Mouse (Mus musculus) 3134 (cell line): Measurements from ENCODE around the gene Apol11b.
A peak's percentile ranks its signal among the peaks of the same experiment; 100 is the strongest.
"Not testable (repeated sequence)": the region's sequence is repeated elsewhere in the genome, so short reads cannot be mapped to it uniquely, and the experiment has no call there.

Source experiments
- DNase-seq: peaks from one replicate; pipeline ENCODE4 v3.0.0-alpha.2; 2011; ENCODE audit warnings: low spot score; ENCODE audit not compliant: insufficient read length; ENCODE audit errors: extremely low read depth

Gene Apol11b

DNA sequence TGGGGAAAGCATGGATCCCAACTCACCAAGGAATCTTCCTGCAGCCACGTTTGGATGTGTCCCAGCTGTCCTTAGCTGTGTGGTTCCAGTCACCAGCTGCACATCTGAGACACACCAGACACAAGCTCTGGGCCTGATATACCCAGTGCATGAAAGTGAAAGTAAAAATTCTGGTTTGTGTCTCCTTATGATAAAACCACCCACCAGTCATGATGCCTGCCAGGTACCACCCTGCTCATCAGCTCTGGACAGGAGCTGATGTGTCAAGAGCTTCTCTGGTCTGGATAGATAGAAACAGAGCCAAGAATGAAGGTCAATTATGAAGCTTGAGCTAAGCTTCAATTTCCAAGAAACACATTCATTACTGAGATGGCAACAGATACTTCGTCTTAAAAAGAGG lies at the start of gene Apol11b:
Apol11b (minus strand) TSS at position 111 of the 400 bp plus-strand sequence.
- DNase-seq = not testable (repeated sequence)

DNA sequence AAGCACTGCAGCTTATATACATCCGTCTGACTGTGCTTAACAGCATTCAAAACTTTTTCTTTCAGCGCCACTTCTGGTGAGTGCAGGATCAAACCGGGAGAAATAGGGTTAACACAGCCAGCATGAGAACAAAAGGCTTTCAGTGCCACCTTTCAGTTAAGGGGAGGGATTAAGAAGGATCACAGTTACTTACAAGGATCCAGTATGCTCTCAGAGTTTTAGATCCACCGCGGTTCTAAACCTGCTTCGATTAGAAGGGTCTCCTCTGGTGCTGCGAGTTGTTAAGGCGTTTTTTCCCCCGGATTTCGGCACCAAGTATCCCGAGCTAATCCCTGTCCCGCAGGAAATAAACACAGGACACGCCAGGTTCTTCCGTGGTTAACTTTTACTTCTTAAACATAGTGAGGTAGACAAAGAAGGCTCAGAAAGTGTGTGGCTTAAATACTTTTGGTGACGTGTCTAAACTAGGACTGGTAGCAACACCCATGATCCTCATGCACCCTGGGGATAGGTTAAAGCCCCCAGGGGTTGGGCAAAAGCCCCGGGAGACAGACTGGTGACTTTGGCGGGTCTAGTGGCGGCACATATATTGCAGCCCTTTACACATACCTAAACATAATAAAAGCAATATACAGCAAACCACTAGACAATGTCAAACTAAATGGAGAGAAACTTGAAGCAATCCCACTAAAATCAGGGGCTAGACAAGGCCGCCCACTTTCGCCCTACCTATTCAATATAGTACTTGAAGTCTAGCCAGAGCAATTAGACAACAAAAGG lies 48.6 kb upstream of the Apol11b start:
- DNase-seq = not testable (repeated sequence)

DNA sequence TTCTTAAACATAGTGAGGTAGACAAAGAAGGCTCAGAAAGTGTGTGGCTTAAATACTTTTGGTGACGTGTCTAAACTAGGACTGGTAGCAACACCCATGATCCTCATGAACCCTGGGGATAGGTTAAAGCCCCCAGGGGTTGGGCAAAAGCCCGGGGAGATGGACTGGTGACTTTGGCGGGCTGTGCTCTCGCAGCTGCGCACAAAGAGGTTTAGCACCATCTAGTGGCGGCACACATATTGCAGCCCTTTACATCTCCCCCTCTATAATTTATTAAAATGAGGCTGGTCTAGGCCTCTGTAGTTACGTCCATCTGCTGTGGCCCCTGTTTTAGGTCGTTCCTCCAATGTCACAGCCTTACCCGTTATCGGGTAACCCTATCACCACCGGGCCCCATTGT lies 40.9 kb upstream of the Apol11b start:
- peak; percentile 9 for DNase-seq

DNA sequence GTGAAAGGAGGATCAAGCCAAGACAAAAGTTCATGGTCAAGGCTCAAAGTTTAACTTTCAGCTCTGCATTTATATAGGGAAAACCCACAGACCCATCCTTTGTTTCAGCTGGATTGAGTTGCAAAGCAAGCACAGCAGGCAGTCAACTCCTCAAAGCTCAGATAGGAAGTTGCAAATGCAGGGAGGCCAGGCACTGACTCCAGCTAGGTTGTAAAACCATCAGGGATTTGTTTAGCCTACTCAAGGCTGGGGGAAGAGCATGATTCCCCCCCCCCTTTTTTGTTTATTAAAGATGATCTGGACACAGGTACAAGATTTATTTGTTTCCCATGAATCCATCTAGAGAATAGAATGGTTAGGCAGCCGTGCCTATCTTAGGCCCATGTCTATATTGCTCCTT lies 31.0 kb upstream of the Apol11b start:
- not testable (repeated sequence) for DNase-seq

DNA sequence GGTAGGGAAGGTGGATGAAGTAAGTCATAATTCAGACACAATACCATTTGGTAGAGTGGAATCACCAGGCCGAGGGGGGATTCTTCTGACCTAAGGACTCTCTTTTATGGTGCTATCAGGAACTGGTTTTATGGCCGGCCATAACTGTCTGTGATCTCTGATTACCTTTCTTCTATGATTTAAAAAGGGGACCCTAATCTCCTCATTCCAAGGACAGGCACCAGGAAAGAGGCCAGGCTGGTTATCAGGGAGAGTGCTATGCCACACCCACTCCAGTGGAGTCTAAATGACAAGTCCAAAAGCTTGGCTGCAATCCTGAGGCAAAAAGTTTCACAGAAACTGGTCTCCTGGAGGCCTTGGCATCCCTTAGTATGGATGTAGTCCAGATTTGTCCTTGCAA lies 18.8 kb upstream of the Apol11b start:
- DNase-seq = not testable (repeated sequence)

DNA sequence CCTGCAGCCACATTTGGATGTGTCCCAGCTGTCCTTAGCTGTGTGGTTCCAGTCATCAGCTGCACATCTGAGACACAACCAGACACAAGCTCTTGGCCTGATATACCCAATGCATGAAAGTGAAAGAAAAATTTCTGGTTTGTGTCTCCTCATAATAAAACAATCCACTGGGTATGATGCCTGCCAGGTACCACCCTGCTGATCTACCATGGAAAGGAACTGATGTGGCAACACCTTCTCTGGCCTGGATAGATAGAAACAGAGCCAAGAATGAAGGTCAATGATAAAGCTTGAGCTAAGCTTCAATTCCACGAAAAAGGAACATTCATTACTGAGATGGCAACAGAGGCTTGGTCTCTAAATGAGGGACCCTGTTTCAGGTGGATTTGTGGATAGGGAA lies 16.7 kb upstream of the Apol11b start:
- DNase-seq = not testable (repeated sequence)

DNA sequence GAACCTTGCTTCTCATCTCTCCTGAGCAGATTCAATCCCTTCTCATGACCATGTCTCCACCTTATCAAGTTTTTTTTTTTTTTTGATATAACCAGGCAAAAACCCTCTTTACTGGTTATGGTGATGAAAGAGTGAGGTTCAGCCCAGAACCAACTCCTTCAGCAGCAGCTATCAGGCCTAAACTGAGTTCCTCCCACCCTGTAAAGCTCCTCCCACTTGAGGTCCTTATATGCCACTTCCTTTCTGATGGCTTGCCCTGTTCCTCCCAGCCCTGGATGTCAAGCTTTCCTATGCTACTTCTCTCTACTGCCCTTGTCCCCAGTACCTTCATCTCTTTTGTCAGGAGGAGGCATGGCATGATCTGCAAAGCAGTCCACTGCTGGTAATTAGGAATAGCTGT lies 8.1 kb upstream of the Apol11b start:
- DNase-seq = not testable (repeated sequence)

DNA sequence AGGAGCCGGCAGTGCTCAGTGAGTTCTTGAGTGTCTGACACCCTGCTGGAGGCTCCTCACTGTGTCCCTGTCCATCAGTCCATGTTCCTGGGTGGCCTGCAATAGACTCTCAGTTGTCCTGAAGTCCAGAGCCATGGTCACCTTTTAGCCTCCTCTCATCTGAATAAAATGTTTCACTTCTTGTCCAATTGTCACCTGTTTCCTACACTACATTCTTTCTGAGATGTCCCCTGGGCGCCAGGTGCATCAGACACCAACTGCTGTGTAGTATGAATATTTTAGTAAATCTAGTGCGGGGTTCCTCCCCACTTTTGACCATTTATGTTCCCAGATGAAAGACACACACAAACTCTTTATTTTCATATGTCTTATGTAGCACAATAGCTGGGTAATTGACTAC lies 13.3 kb downstream of the Apol11b start:
- DNase-seq = not testable (repeated sequence)

DNA sequence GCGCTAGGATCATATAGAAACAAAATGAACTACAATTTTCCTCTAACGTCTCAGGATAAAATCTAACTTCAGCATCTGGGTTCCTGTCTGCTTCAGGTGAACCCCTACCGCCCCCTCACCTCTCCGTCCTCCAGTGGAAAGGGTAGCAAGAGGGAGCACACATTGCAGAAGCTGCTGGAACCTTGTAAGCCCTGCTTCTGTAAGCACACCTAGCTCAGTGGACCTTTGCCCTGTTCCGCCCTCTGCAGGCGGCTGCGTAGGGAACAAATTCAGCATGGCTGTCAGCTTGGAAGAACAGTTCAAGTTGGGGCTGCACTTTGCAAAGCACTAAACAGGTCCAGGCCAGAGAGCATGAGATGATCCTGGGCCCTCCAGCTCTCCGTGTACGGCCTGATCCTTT lies 14.4 kb downstream of the Apol11b start:
- DNase-seq = not testable (repeated sequence)

DNA sequence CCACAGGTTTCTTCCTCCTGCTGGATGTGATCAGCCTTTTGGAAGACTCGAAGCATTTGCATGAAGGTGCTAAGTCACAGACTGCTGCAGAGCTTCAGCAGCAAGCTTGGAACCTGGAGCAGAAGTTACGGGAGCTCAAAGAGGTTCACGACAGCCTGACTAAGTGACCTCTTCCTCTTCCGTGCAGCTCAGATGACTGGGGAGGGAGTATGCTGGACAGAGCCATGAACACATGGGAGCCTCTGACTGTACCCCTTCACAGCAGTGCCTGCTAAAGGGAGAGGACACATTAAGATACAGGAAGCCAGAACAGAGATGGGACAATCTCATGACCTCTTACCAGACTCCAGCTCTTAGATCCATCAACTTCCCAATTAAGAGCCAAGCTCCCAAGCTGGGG lies 16.6 kb downstream of the Apol11b start:
- not testable (repeated sequence) for DNase-seq

DNA sequence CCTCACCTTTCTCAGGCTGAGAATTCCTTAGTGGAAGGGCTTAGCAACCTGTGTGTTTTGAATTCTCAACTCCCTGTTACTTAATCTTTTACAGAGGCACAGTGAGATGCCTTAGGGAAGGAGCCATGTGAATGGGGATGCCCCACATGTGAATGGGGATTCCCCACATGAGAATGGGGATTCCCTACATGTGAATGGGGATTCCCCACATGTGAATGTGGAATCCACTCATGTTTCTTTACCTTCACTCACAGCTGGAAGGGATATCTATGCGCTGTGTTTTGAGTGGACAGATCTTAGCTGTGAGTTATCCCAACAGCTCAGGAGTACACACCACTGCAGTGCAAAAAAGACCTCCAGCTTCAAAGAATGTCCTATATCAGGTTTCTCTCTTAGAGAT lies 18.4 kb downstream of the Apol11b start:
- no peak for DNase-seq

DNA sequence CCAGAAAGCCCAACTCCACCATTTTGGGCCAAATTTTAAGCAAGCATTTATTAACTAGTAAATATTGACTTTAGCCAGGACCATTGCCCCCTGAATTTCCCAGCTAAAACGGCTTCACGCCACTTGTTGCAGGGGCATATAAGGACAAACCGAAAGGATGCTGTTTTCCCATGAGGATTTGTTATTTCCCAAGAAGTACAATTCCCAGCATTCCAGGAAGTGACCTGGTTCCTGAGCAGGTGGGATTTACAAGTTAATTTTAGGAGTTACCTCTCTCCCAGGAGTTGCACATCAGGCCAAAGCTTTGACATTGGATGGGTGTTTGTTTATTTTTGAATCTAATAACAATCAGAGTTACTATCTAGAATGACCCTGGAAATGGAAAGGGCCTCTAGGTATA lies 37.0 kb downstream of the Apol11b start:
- DNase-seq = no peak

DNA sequence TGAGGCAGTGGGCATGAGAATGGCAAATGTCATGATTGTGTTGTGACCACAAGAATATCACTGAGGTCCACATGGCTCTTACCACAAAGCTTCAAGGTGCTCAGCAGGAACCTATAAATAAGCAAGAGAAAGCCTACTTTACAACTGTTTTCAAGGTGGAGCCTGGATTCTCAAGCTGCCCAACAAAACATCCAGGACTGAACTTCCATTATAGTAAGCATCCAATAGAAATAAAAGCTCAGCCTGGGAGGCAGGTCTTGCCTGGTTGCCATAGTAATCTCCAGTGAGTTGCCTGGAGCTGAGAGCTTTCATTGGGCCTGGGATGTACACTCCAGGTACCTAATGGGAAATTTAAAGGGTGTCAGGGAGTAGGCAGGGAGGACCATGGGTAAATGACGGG lies 44.1 kb downstream of the Apol11b start, which contains the start of gene Gm36245:
Gm36245 (plus strand) TSS at position 301 of the 400 bp plus-strand sequence.
- DNase-seq = no peak

DNA sequence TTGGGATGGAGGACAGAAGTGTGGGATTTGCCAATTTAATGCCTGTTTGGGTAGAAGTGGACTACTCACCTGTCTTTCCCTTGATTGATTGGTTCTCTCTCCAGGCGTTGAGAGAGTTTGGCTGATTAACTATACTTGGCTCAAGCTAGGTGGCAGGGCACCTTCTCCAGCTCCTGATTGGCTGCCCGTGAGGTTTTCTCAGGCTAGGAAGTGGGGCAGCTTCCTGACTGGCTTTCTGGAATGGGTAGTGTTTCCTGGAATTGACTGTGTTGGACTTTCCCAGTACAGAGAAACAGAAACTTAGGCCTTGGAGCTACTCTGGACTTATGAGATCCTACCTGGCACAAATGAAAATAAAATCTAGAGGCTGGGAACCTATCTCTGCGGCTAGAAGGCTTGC lies 44.7 kb downstream of the Apol11b start:
- no peak for DNase-seq

DNA sequence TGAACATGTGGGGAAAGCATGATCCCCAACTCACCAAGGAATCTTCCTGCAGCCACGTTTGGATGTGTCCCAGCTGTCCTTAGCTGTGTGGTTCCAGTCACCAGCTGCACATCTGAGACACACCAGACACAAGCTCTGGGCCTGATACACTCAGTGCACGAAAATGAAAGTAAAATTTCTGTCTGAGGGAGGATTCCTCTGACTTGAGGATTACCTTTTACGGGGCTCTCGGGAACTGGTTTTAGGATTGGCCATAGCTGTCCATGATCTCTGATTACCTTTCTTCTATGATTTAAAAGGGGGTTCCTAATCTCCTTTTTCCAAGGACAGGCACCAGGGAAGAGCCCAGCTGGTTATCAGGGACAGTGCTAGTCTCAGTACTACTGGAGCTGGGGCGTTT lies 47.1 kb downstream of the Apol11b start, which contains the start of gene Apol10b:
Apol10b (minus strand) TSS at position 165 of the 400 bp plus-strand sequence.
- no peak for DNase-seq

DNA sequence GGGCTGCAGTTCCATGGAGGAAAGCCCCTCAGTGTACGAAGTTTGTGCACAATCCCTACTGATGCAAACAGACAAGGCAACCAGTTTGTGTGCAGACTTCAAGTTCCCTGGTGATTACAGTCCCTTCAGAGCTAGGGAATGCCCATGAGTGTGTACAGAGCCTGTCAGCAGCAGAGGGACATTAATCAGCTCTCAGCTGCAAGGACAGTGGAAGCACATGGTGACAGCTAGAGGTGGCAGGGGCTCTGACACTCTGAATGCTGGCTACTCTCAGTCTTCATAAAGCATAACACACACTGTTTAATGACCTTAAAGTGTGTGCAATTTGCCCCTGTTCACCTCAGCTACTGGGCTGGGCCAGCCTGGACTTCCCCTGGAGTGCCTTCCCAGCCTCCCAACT lies 49.5 kb downstream of the Apol11b start:
- no peak for DNase-seq

DNA sequence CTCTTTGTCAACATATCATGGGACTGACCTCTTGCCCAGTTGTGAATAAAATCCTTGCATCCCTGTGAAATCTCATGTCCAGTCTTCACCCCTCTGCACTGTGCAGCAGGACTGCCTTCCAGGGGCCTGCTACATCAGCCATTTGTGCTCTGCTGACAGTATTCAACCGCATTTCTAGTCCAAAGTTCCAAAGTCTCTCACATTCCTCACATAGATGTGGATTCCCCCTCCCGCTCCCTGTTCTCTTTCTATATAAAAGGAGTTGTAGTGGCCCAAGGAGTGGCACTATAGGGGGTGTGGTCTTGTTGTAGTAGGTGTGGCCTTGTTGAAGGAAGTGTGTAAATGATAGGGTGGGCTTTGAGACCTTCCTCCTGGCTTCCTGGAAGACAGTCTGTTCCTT lies 52.2 kb downstream of the Apol11b start:
- DNase-seq = no peak

DNA sequence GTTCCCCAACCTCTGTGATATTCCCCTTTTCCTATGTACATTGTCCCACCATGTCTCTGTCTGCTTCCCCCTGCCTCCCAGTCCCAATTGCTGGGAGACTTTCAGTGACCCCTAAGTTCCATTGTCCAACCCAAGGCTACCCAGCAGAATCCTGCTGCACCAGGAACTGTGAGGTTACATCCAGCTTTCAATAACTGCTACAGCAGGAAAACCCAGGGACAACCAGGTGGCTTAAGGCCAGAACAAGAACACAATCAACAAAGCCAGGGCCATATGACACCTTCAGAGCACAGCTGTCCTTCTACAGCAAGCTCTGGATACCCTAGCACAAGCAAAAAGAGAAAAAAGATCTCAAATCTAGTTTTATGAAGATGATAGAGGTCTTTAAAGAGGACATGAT lies 54.1 kb downstream of the Apol11b start:
- DNase-seq = no peak

DNA sequence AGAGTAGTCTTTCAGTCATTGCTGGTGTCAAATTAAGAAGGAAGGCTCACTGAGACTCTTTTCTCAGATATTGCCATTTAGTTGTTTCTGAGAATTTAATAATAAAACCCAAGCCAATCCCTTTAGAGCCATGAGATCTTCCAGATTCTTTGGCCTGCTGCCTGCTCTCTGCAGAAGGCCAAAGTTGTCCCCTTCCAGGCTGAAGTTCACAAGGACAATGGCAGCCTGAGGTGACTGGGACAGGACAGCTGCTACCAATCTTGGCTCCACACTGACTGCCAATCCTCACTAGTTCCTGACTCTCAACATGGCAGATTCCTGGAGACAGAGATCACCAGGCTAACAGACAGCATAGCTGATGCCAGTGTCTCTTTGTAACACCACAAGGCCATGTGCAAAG lies 56.1 kb downstream of the Apol11b start:
- no peak for DNase-seq
